Mouse (Mus musculus): ENCODE data around the gene Tas2r130. TPM values are rescaled to one million over a fixed set of nuclear protein-coding genes. Genes with fewer than 3 reads are reported as not detected.

The Tas2r130 gene
- total RNA-seq (2023): not detected

DNA sequence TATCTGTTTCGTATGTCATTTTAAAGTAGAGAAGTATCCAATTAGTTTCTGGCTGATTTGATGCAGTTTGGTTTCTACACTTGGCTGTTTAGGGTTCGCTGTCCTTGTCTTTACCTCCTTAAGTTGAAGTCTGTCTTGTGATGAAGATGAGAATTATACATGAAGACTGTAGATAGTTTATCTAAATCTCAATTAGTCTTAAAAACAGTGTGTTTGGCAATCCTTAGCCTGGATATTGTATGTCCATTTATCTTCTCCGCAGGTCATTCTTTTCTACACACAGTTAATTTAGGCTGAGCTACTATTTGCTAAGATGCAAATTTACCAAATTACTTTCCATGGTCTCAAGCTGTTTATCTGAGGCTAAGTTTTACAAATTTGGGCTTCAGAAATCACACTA lies at the start of gene Tas2r130:
Gene Tas2r130, minus strand, starts transcription at position 101 of the 400 bp plus-strand sequence.

DNA sequence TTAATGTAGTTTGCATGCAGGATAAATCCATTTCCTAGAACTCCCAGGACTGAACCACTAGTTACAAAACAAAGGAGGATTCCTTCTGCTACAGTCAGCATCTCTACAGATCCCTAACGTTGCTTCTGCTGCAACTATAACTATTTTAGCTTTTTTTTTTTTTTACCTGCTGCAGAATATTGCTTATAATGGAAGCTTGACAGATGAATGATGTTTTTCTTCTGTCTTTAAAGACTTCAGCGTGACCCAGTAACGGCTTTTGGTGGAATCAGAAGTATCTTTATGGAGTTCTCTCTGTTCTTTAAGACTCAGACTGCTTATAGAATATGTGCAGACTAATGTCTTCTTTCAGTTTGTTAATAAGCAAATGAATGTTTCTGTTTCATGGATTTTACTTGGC lies 48.1 kb upstream of the Tas2r130 start, which contains the start of gene Tas2r106:
Gene Tas2r106, minus strand, starts transcription at position 101 of the 400 bp plus-strand sequence.

DNA sequence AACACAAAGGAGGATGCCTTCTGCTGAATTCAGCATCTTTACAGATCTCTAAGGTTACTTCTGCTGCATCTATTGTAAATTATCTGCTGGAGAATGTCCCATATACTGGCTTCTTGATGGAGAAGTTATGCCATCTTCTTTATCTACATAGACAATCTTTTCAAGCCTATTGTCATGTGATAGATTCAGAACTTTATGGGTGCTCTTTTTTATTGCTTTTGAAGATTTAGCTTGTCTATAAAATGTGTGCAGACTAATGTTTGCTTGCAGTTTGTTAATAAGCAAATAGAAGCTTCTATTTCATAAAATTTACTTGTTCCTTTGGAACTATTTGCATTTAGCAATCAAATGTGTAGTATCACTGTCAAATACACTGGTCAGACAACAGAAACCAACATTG lies 29.3 kb upstream of the Tas2r130 start, which contains the start of gene Tas2r107:
Gene Tas2r107, minus strand, starts transcription at position 101 of the 400 bp plus-strand sequence.

Other genes starting within 250 kb of the Tas2r130 start
- gene Ybx3, start 242.4 kb downstream of the Tas2r130 start, total RNA-seq (2023): 100 to 1,000 TPM in 1 of 2 experiments, 10 to 100 TPM in 1; 98.8 to 107 TPM
- not detected for gene 5430401F13Rik, start 144.5 kb downstream of the Tas2r130 start, total RNA-seq (2023)
- not detected for gene Gm6619, start 144.5 kb downstream of the Tas2r130 start, total RNA-seq (2023)
- not detected for gene Tas2r107, start 29.2 kb upstream of the Tas2r130 start, total RNA-seq (2023)
- not detected for gene Tas2r106, start 48.0 kb upstream of the Tas2r130 start, total RNA-seq (2023)
- gene Tas2r104, start 54.8 kb upstream of the Tas2r130 start, total RNA-seq (2023): not detected
- gene Tas2r105, start 56.6 kb upstream of the Tas2r130 start, total RNA-seq (2023): not detected
- not detected for gene Tas2r114, start 59.2 kb upstream of the Tas2r130 start, total RNA-seq (2023)

All from neutrophil, adult 59 days (primary cell).